Mouse (Mus musculus) liver, adult 2 months (tissue): ENCODE results near the gene Cnn2. TPM values are rescaled to one million over a fixed set of nuclear protein-coding genes. Genes with fewer than 3 reads are reported as not detected.
"Not testable (repeated sequence)": the region's sequence is repeated elsewhere in the genome, so short reads cannot be mapped to it uniquely, and the experiment has no call there.

ENCODE experiments used
- DNase-seq: peaks from one replicate; pipeline ENCODE4 v3.0.0-alpha.2; 2011; ENCODE audit warnings: low read depth, low spot score; ENCODE audit errors: extremely low read depth
- H3K27ac ChIP-seq: fragments of 200-500 bp; replicated peaks from 2 replicates; pipeline ENCODE4 v1.5.1; 2012; ENCODE audit warnings: low read depth, mild to moderate bottlenecking, control low read depth, inconsistent platforms, low read length; ENCODE audit not compliant: insufficient read depth
- H3K27me3 ChIP-seq: fragments of 200-500 bp; 2 replicates; pipeline ENCODE4 v1.6.1; 2012; ENCODE audit warnings: mild to moderate bottlenecking, moderate library complexity, low read length, inconsistent platforms; ENCODE audit not compliant: control insufficient read depth, insufficient read depth
- H3K36me3 ChIP-seq: fragments of 200-500 bp; 2 replicates; pipeline ENCODE4 v1.6.1; 2012; ENCODE audit warnings: low read length, inconsistent platforms; ENCODE audit not compliant: control insufficient read depth, insufficient read depth
- H3K4me1 ChIP-seq: fragments of 200-500 bp; 2 replicates; pipeline ENCODE4 v1.6.1; 2011; ENCODE audit warnings: low read length; ENCODE audit not compliant: control insufficient read depth, insufficient read depth
- H3K4me3 ChIP-seq: fragments of 200-500 bp; 2 replicates; pipeline ENCODE4 v1.5.1; 2011; ENCODE audit warnings: low read depth, mild to moderate bottlenecking, control low read depth, low read length, moderate library complexity; ENCODE audit not compliant: insufficient read depth
- H3K79me2 ChIP-seq: fragments of 200-500 bp; 2 replicates; pipeline ENCODE4 v1.6.1; 2012; ENCODE audit warnings: inconsistent platforms, mild to moderate bottlenecking, low read length, moderate library complexity; ENCODE audit not compliant: control insufficient read depth, insufficient read depth
- H3K9ac ChIP-seq: fragments of 200-500 bp; 2 replicates; pipeline ENCODE4 v1.6.1; 2012; ENCODE audit warnings: low read depth, mild to moderate bottlenecking, control low read depth, inconsistent platforms, low read length
- CTCF ChIP-seq: fragments of 200-500 bp; IDR thresholded peaks from 2 replicates; pipeline ENCODE4 v1.5.1; 2011; ENCODE audit warnings: low read depth, low read length, control low read depth
- POLR2A ChIP-seq: fragments of 200-500 bp; IDR thresholded peaks from 2 replicates; pipeline ENCODE4 v1.6.1; 2011; ENCODE audit warnings: low read length, control low read depth; ENCODE audit not compliant: insufficient read depth; ENCODE audit errors: extremely low read depth
- WGBS: fragments of 180-500 bp; shearing (Covaris S2); methylation state at CpG from one replicate; pipeline ENCODE4 v1.1.7; 2018; 5-methylcytosine and 5-hydroxymethylcytosine counted together
- polyA plus RNA-seq: library from polyadenylated mRNA; depleted of rRNA; stranded (reverse); fragments of >200 nt; gene quantifications from 2 replicates; pipeline ENCODE4 v1.2.3, GENCODE M21; 2012; rRNA removed
- total RNA-seq: library from RNA; depleted of rRNA; stranded (reverse); fragments of >200 nt; gene quantifications from 2 replicates; pipeline ENCODE4 v1.2.3, GENCODE M21; 2014; rRNA removed

Gene Cnn2
- total and polyA plus RNA-seq, 2 experiments, result 5.2 to 9.8 TPM

GRCm38 (mm10) chr10:80044087-80044486 lies 55.7 kb downstream of the Cnn2 start:
- no peaks in the 10 kb centered on the region for H3K36me3 ChIP-seq
- no peak overlapping the region for H3K4me3 ChIP-seq
- no peaks in the 10 kb centered on the region for H3K27me3 ChIP-seq
- WGBS, result 92% methylated on average over 4 of the region's 4 CpGs
- H3K27ac ChIP-seq, result no peak overlapping the region
- DNase-seq, result no peak
- TF ChIP-seq CTCF, result no peak
- no peak for TF ChIP-seq POLR2A
- peaks cover 2% of the 10 kb centered on the region; the same call in 1 of the 2 replicates for H3K4me1 ChIP-seq
- H3K79me2 ChIP-seq, result peaks cover 4% of the 10 kb centered on the region; the same call in 1 of the 2 replicates
- H3K9ac ChIP-seq, result no peak overlapping the region

GRCm38 (mm10) chr10:80045364-80045763 lies 57.0 kb downstream of the Cnn2 start:
- DNase-seq, H3K4me1 ChIP-seq, H3K27ac ChIP-seq, H3K79me2 ChIP-seq, H3K27me3 ChIP-seq, H3K4me3 ChIP-seq, H3K36me3 ChIP-seq, H3K9ac ChIP-seq: not testable (repeated sequence)
- 73% methylated on average over 4 of the region's 4 CpGs for WGBS

Other genes with a start within 250 kb of the Cnn2 start
Only the 30 nearest of the 33 such genes appear.
- gene Rnf126, start 221.6 kb upstream of the Cnn2 start, total RNA-seq, result 7.6 and 11.7 TPM in 2 replicates
- gene Rnf126, start 221.6 kb upstream of the Cnn2 start, polyA plus RNA-seq, result 65.1 and 70.6 TPM in 2 replicates
- 0.09 and 0.27 TPM in 2 replicates for gene Fstl3, start 211.3 kb upstream of the Cnn2 start, total RNA-seq
- 0.18 and 0.60 TPM in 2 replicates for gene Fstl3, start 211.3 kb upstream of the Cnn2 start, polyA plus RNA-seq
- gene Prss57, start 197.6 kb upstream of the Cnn2 start, total RNA-seq, result not detected in 2 replicates
- gene Prss57, start 197.6 kb upstream of the Cnn2 start, polyA plus RNA-seq, result not detected in 2 replicates
- 0.81 and 0.92 TPM in 2 replicates for gene Palm, start 195.0 kb upstream of the Cnn2 start, total RNA-seq
- gene Palm, start 195.0 kb upstream of the Cnn2 start, polyA plus RNA-seq, result 1.9 and 3.0 TPM in 2 replicates
- 0.18 and 0.40 TPM in 2 replicates for gene Misp, start 167.6 kb upstream of the Cnn2 start, total RNA-seq
- 0.16 and 0.51 TPM in 2 replicates for gene Misp, start 167.6 kb upstream of the Cnn2 start, polyA plus RNA-seq
- gene Ptbp1, start 134.2 kb upstream of the Cnn2 start, total RNA-seq, result 43.9 and 86.1 TPM in 2 replicates
- gene Ptbp1, start 134.2 kb upstream of the Cnn2 start, polyA plus RNA-seq, result 77.6 and 103 TPM in 2 replicates
- gene Prtn3, start 114.1 kb upstream of the Cnn2 start, total RNA-seq, result 0.40 TPM in 1 of 2 replicates, not detected in the other
- gene Prtn3, start 114.1 kb upstream of the Cnn2 start, polyA plus RNA-seq, result 0.20 and 1.1 TPM in 2 replicates
- under 0.01 TPM in 1 of 2 replicates, not detected in the other for gene Plppr3, start 114.0 kb upstream of the Cnn2 start, total RNA-seq
- gene Plppr3, start 114.0 kb upstream of the Cnn2 start, polyA plus RNA-seq, result 0.38 and 0.47 TPM in 2 replicates
- 0.20 TPM in 1 of 2 replicates, not detected in the other for gene Elane, start 102.3 kb upstream of the Cnn2 start, total RNA-seq
- 0.12 and 0.15 TPM in 2 replicates for gene Elane, start 102.3 kb upstream of the Cnn2 start, polyA plus RNA-seq
- gene Cfd, start 97.7 kb upstream of the Cnn2 start, total RNA-seq, result 5.7 and 11.3 TPM in 2 replicates
- 0.37 and 0.98 TPM in 2 replicates for gene Cfd, start 97.7 kb upstream of the Cnn2 start, polyA plus RNA-seq
- 5.9 and 8.2 TPM in 2 replicates for gene Med16, start 79.7 kb upstream of the Cnn2 start, total RNA-seq
- gene Med16, start 79.7 kb upstream of the Cnn2 start, polyA plus RNA-seq, result 29.9 and 30.6 TPM in 2 replicates
- gene Gm26602, start 77.7 kb upstream of the Cnn2 start, total RNA-seq, result not detected in 2 replicates
- not detected in 2 replicates for gene Gm26602, start 77.7 kb upstream of the Cnn2 start, polyA plus RNA-seq
- gene Kiss1r, start 71.6 kb upstream of the Cnn2 start, total RNA-seq, result 0.18 and 0.60 TPM in 2 replicates
- gene Kiss1r, start 71.6 kb upstream of the Cnn2 start, polyA plus RNA-seq, result 1.5 and 1.9 TPM in 2 replicates
- gene R3hdm4, start 67.4 kb upstream of the Cnn2 start, total RNA-seq, result 12.4 and 15.5 TPM in 2 replicates
- 78.8 and 80.0 TPM in 2 replicates for gene R3hdm4, start 67.4 kb upstream of the Cnn2 start, polyA plus RNA-seq
- gene Arid3a, start 61.5 kb upstream of the Cnn2 start, total RNA-seq, result 0.37 and 0.74 TPM in 2 replicates
- 0.69 and 1.7 TPM in 2 replicates for gene Arid3a, start 61.5 kb upstream of the Cnn2 start, polyA plus RNA-seq
- gene Wdr18, start 28.4 kb upstream of the Cnn2 start, total RNA-seq, result 24.8 TPM in 2 replicates
- gene Wdr18, start 28.4 kb upstream of the Cnn2 start, polyA plus RNA-seq, result 59.8 and 63.3 TPM in 2 replicates
- 0.18 TPM in 1 of 2 replicates, not detected in the other for gene Grin3b, start 17.9 kb upstream of the Cnn2 start, total RNA-seq
- gene Grin3b, start 17.9 kb upstream of the Cnn2 start, polyA plus RNA-seq, result 0.45 TPM in 2 replicates
- gene Tmem259, start 4.3 kb upstream of the Cnn2 start, total RNA-seq, result 35.7 and 51.7 TPM in 2 replicates
- 223 and 259 TPM in 2 replicates for gene Tmem259, start 4.3 kb upstream of the Cnn2 start, polyA plus RNA-seq
- 1.4 and 1.9 TPM in 2 replicates for gene Abca7, start 7.9 kb downstream of the Cnn2 start, total RNA-seq
- 3.2 and 3.4 TPM in 2 replicates for gene Abca7, start 7.9 kb downstream of the Cnn2 start, polyA plus RNA-seq
- 4.5 and 4.6 TPM in 2 replicates for gene Arhgap45, start 28.1 kb downstream of the Cnn2 start, total RNA-seq
- 7.7 and 10.9 TPM in 2 replicates for gene Arhgap45, start 28.1 kb downstream of the Cnn2 start, polyA plus RNA-seq
- gene Polr2e, start 51.2 kb downstream of the Cnn2 start, total RNA-seq, result 26.4 and 39.1 TPM in 2 replicates
- 71.1 and 74.6 TPM in 2 replicates for gene Polr2e, start 51.2 kb downstream of the Cnn2 start, polyA plus RNA-seq
- gene Gpx4, start 58.6 kb downstream of the Cnn2 start, total RNA-seq, result 712 and 752 TPM in 2 replicates
- 535 and 559 TPM in 2 replicates for gene Gpx4, start 58.6 kb downstream of the Cnn2 start, polyA plus RNA-seq
- gene Sbno2, start 117.0 kb downstream of the Cnn2 start, total RNA-seq, result 8.9 and 11.8 TPM in 2 replicates
- 19.2 and 25.9 TPM in 2 replicates for gene Sbno2, start 117.0 kb downstream of the Cnn2 start, polyA plus RNA-seq
- 71.5 and 75.0 TPM in 2 replicates for gene Stk11, start 127.2 kb downstream of the Cnn2 start, total RNA-seq
- 96.8 and 110 TPM in 2 replicates for gene Stk11, start 127.2 kb downstream of the Cnn2 start, polyA plus RNA-seq
- gene Atp5d, start 150.0 kb downstream of the Cnn2 start, total RNA-seq, result 144 and 218 TPM in 2 replicates
- gene Atp5d, start 150.0 kb downstream of the Cnn2 start, polyA plus RNA-seq, result 1,387 and 1,558 TPM in 2 replicates
- 0.47 and 0.55 TPM in 2 replicates for gene Cbarp, start 152.3 kb downstream of the Cnn2 start, total RNA-seq
- gene Cbarp, start 152.3 kb downstream of the Cnn2 start, polyA plus RNA-seq, result 1.2 TPM in 2 replicates
- gene Midn, start 159.7 kb downstream of the Cnn2 start, total RNA-seq, result 6.9 and 11.6 TPM in 2 replicates
- 27.4 and 38.8 TPM in 2 replicates for gene Midn, start 159.7 kb downstream of the Cnn2 start, polyA plus RNA-seq
- gene Cirbp, start 177.4 kb downstream of the Cnn2 start, total RNA-seq, result 19.5 and 25.9 TPM in 2 replicates
- gene Cirbp, start 177.4 kb downstream of the Cnn2 start, polyA plus RNA-seq, result 31.8 and 37.0 TPM in 2 replicates
- 5.1 and 7.7 TPM in 2 replicates for gene 1600002K03Rik, start 184.4 kb downstream of the Cnn2 start, total RNA-seq
- 10.0 and 10.4 TPM in 2 replicates for gene 1600002K03Rik, start 184.4 kb downstream of the Cnn2 start, polyA plus RNA-seq
- gene Efna2, start 190.9 kb downstream of the Cnn2 start, total RNA-seq, result under 0.01 and 0.07 TPM in 2 replicates
- 0.26 TPM in 2 replicates for gene Efna2, start 190.9 kb downstream of the Cnn2 start, polyA plus RNA-seq